Mouse (Mus musculus) layer of hippocampus, postnatal 10 days (tissue): ENCODE measurements around the gene Gm525. TPM values are rescaled to one million over a fixed set of nuclear protein-coding genes. Genes with fewer than 3 reads are reported as not detected.
"Not testable (repeated sequence)": the region's sequence is repeated elsewhere in the genome, so short reads cannot be mapped to it uniquely, and the experiment has no call there.

ENCODE experiments used
- DNase-seq, 2 experiments: peaks; one replicate each; pipeline ENCODE4 v3.0.0; 2021; ENCODE audit warnings: low spot score in 2 of 2
- long read RNA-seq: library from polyadenylated mRNA; stranded (forward); transcript quantifications from one replicate; pipeline ENCODE4 v2.0.0, GENCODE M21; 2023
- total RNA-seq, 2 experiments: library from RNA; stranded (reverse); gene quantifications; 2 replicates each; pipeline ENCODE4 v1.2.3; 2021

The Gm525 gene
- total RNA-seq: not detected
- long read RNA-seq: 0 reads

- DNase-seq: no peak
These were observed at the start of gene Gm525 for GRCm38 (mm10) chr11:89073541-89073940. TSS of gene Gm525 (plus strand) at chr11:89073841.

GRCm38 (mm10) chr11:89024181-89024881, 49.3 kb upstream of the Gm525 start:
- peak; percentile 41 to 43 for DNase-seq

- DNase-seq: no peak
These were observed 48.0 kb upstream of the Gm525 start for GRCm38 (mm10) chr11:89025603-89026002.

GRCm38 (mm10) chr11:89026117-89026516, 47.5 kb upstream of the Gm525 start:
- DNase-seq: no peak

GRCm38 (mm10) chr11:89027955-89028361, 45.7 kb upstream of the Gm525 start:
- DNase-seq: no peak

- no peak for DNase-seq
These were observed 44.7 kb upstream of the Gm525 start for GRCm38 (mm10) chr11:89028871-89029405.

GRCm38 (mm10) chr11:89030552-89030951, 43.1 kb upstream of the Gm525 start:
- DNase-seq: no peak

GRCm38 (mm10) chr11:89031189-89031588, 42.5 kb upstream of the Gm525 start:
- DNase-seq: no peak

- no peak for DNase-seq
These were observed 39.0 kb upstream of the Gm525 start for GRCm38 (mm10) chr11:89034592-89034991.

GRCm38 (mm10) chr11:89035552-89035951, 38.1 kb upstream of the Gm525 start:
- DNase-seq: no peak

- no peak for DNase-seq
These were observed 35.1 kb upstream of the Gm525 start for GRCm38 (mm10) chr11:89038496-89038895.

- peak; percentile 36 to 60 for DNase-seq
These were observed 34.3 kb upstream of the Gm525 start for GRCm38 (mm10) chr11:89039325-89039724.

- DNase-seq: not testable (repeated sequence)
These were observed 32.6 kb upstream of the Gm525 start for GRCm38 (mm10) chr11:89041073-89041472.

GRCm38 (mm10) chr11:89043046-89043445, 30.6 kb upstream of the Gm525 start:
- DNase-seq: no peak

- not testable (repeated sequence) for DNase-seq
These were observed 28.1 kb upstream of the Gm525 start for GRCm38 (mm10) chr11:89045501-89045900.

- no peak for DNase-seq
These were observed 27.6 kb upstream of the Gm525 start for GRCm38 (mm10) chr11:89046021-89046420.

GRCm38 (mm10) chr11:89051767-89052166, 21.9 kb upstream of the Gm525 start:
- DNase-seq: no peak

GRCm38 (mm10) chr11:89055931-89056690, 17.5 kb upstream of the Gm525 start:
- DNase-seq: no peak

- DNase-seq: no peak
These were observed 14.9 kb upstream of the Gm525 start for GRCm38 (mm10) chr11:89058515-89059270.

- DNase-seq: peak in 1 of 2 experiments; percentile 31
These were observed 13.7 kb upstream of the Gm525 start for GRCm38 (mm10) chr11:89059919-89060422.

- DNase-seq: peak; percentile 87 to 91
These were observed 13.1 kb upstream of the Gm525 start for GRCm38 (mm10) chr11:89060423-89061089.
